Mouse (Mus musculus) frontal cortex, postnatal 25 days (tissue): ENCODE measurements around the gene Prepl.

Experiments used
- DNase-seq, 2 experiments: peaks; one replicate each; pipeline ENCODE4 v3.0.0; 2022; ENCODE audit warnings: low spot score in 2 of 2

Prepl gene

GRCm38 (mm10) chr17:85023247-85024167 lies 66.5 kb downstream of the Prepl start:
- DNase-seq: no peak

- no peak for DNase-seq
These were observed 69.7 kb downstream of the Prepl start for GRCm38 (mm10) chr17:85020343-85020742.

GRCm38 (mm10) chr17:85018794-85019193 lies 71.2 kb downstream of the Prepl start:
- DNase-seq: no peak

GRCm38 (mm10) chr17:85018344-85018743 lies 71.7 kb downstream of the Prepl start:
- no peak for DNase-seq

- no peak for DNase-seq
These were observed 75.4 kb downstream of the Prepl start for GRCm38 (mm10) chr17:85014632-85015031.

- DNase-seq: no peak
These were observed 76.6 kb downstream of the Prepl start for GRCm38 (mm10) chr17:85013485-85013884.
